Mouse (Mus musculus) right cerebral cortex, postnatal 10 days (tissue): ENCODE results near the gene C87436.

Source experiments
- DNase-seq, 2 experiments: peaks; one replicate each; pipeline ENCODE4 v3.0.0; 2021; ENCODE audit warnings: low spot score in 2 of 2

C87436 gene

GRCm38 (mm10) chr6:86438272-86439118, at the start of gene C87436:
Gene C87436 (plus strand): TSS chr6:86438374.
- peak; percentile 97 for DNase-seq

GRCm38 (mm10) chr6:86388461-86388860, 49.7 kb upstream of the C87436 start:
- DNase-seq: no peak

GRCm38 (mm10) chr6:86391326-86391725, 46.8 kb upstream of the C87436 start:
- no peak for DNase-seq

- no peak for DNase-seq
Measured at GRCm38 (mm10) chr6:86393187-86393586, 45.0 kb upstream of the C87436 start.

GRCm38 (mm10) chr6:86394078-86394720, 44.0 kb upstream of the C87436 start:
- no peak for DNase-seq

- no peak for DNase-seq
Measured at GRCm38 (mm10) chr6:86395021-86395420, 43.2 kb upstream of the C87436 start.

- DNase-seq: no peak
Measured at GRCm38 (mm10) chr6:86395969-86396368, 42.2 kb upstream of the C87436 start.

- peak; percentile 91 for DNase-seq
Measured at GRCm38 (mm10) chr6:86396581-86397256, 41.5 kb upstream of the C87436 start, which contains the start of gene Pcyox1. Gene Pcyox1 (minus strand): TSS chr6:86397154.

- no peak for DNase-seq
Measured at GRCm38 (mm10) chr6:86397257-86397980, 40.8 kb upstream of the C87436 start.

- no peak for DNase-seq
Measured at GRCm38 (mm10) chr6:86398986-86399385, 39.2 kb upstream of the C87436 start.

GRCm38 (mm10) chr6:86399995-86400394, 38.2 kb upstream of the C87436 start:
- DNase-seq: no peak

GRCm38 (mm10) chr6:86400972-86401371, 37.2 kb upstream of the C87436 start:
- DNase-seq: peak; percentile 70 to 74

GRCm38 (mm10) chr6:86402681-86403607, 35.2 kb upstream of the C87436 start:
- DNase-seq: no peak

GRCm38 (mm10) chr6:86403728-86404099, 34.5 kb upstream of the C87436 start:
- peak; percentile 88 to 90 for DNase-seq

GRCm38 (mm10) chr6:86404100-86404861, 33.9 kb upstream of the C87436 start, which contains the start of gene Tia1:
Gene Tia1 (plus strand): TSS chr6:86404219.
- peak; percentile 99 for DNase-seq

GRCm38 (mm10) chr6:86404996-86405395, 33.2 kb upstream of the C87436 start:
- no peak for DNase-seq

- no peak for DNase-seq
Measured at GRCm38 (mm10) chr6:86406306-86406705, 31.9 kb upstream of the C87436 start.

- DNase-seq: no peak
Measured at GRCm38 (mm10) chr6:86418711-86419110, 19.5 kb upstream of the C87436 start.

GRCm38 (mm10) chr6:86419239-86419638, 18.9 kb upstream of the C87436 start:
- no peak for DNase-seq

GRCm38 (mm10) chr6:86420491-86420890, 17.7 kb upstream of the C87436 start:
- no peak for DNase-seq
